Mouse (Mus musculus): ENCODE measurements at regions not wholly inside any gene's neighbourhood (a gene's known extent, or its start where the extent isn't known, plus 50 kb on each side); places are given as distances from the start of the nearest gene placed in this dataset.

DNA sequence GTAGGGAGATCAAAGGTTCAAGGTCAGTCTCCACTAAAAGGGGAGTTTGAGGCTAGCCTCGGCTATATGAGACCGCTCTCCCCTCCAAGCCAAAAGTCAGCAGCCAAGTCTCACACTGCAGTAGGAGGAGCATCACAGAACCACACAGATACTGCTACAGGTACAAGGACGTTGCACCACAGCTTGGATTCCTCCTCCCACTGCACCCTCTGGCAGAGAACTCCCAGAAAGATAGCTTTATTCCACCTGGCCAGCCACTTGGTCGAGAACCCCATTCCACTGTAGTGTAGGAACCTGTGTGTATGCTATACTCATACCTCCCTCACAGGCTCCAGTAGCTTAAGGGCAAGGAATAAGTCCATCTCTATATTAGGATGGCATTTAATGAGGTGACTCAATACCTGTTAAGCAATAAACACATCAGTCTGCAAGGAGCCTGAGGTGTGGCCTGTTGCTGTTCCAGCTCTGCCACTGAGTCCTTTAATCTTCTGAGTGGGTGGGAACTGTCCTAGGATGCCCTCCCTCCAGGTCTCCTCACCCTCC is 254.0 kb downstream of the Sox4 start:
- in situ Hi-C loops (cut with MboI, MseI) = no loop called here

DNA sequence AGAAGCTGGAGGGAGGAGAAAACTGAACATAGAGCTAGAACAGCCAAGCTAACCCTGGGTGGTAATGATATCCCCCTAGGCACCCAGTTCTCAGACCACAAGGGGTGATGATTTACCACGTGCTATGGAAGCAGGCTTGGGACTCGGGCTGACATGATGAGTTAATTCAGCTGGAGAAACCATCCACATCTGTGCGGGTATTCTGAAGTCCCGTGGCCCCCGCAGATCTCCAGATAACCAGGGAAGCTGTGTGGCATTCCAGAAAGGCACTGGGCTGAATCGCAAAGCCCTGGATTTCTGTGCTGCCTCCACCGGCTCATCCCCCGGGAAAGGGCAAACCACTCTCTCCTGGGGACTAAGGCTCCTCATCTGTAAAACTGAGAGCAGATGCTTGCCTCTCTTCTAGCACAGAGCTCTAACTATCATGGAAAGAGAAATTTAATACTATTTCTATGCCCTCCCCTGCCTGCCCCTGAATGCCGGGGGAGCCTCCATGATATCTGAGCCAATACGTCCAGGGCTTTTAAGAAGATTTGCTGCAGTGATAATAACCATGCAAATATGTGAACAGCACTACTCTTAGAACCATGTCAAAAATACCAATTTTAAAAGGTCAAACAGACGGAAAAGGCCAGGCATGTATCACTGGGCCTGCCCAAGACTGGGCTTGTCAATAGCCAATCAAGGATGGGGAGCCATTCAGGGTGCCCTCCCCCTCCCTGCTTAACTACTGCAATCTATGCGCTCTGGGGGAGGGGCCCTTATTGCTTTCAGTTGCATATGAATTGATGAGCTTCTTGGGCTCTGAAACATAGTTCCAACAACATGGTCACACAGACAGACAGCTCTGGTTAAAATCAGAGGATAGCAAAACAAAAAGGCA is 255.5 kb downstream of the Sox4 start:
- in situ Hi-C loops (cut with MboI, MseI) = no loop called here

DNA sequence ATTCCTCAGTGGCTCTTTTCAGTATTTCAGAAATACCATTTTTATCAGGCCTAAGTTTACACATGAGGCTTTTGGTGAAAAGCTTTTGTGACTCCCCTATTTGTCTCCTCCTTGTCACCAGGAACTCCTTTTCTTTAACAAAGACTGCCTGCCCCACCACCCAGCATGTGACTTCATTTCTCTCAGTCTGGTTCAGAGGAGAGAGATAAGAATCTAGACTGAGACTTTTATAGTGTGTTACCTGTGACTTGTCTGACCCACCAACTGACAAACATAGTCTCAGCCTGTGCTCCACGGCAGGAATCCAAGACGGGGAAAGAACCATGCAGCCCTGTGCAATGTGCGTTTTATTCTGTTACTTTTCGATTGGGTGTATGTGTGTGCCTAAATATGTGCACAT is 260.4 kb downstream of the Sox4 start:
- in situ Hi-C loops (cut with MboI, MseI) = no loop called here

DNA sequence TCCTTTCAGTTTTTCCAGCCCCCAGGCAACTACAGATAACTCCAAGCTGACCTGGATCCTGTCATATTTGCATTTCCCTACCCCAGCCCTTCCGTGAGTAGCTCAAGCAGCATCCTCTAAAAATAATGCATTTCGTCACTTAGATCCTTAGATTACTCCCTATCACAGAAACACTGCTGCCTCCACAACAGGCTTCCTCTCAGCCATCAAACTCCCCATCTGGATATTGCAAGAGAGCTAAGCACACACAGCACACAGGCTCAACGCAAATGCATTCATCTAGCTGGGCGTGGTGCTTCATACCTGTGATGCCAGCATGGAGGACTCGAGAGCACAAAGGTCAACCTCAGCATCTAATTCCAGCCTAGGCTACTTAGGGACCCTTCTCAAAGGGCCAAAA is 260.9 kb downstream of the Sox4 start:
- in situ Hi-C loops (cut with MboI, MseI) = no loop called here

DNA sequence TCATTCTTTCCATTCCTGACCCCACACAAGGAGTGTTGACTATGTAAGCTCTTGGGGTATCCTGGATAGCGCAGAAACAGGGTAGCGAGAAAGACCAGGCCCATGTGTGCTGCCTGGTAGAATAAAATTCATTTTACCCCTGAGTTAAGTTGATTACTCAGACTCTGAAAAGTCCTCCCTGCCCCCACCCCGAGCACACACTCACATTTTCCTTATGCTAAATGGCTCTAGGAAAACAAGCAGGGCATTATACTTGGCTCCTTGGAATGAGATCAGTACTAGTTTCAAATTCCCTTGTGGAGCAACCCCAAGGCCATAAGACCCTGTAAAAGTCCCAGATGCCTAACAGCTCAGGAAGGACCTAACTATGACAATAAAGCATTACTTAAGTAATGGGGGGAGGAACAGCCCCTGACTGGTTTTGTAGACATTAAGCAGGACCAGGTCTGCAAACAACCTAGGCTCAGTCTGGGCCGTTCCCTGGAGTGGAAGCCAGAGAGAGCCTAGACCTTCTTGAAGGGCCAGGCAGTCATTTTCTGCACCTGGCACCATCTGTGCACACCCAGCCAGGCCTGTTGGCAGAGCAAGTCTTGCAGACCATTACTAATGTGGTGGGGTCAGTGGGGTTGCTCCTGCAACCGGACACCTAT is 262.9 kb downstream of the Sox4 start:
- in situ Hi-C loops (cut with MboI, MseI) = no loop called here

DNA sequence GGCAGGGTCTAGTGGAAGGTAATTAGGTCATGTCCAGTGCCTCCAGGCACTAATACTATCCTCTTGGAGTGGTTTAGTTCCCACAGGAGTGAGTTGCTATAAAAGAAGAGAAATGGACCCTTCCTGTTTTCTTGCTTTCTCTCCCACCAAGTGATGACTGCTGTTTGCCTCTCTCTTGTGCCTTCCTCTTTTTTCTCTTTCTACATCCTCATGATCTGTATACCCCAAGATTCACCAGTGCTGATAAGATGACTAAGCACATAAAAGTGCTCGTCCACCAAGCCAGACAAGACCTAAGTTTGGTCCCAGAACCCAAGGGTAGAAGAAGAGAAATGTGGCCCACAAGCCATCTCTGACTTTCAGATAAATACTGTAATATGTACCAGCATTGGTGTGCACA is 265.7 kb downstream of the Sox4 start:
- in situ Hi-C loops (cut with MboI, MseI) = no loop called here

DNA sequence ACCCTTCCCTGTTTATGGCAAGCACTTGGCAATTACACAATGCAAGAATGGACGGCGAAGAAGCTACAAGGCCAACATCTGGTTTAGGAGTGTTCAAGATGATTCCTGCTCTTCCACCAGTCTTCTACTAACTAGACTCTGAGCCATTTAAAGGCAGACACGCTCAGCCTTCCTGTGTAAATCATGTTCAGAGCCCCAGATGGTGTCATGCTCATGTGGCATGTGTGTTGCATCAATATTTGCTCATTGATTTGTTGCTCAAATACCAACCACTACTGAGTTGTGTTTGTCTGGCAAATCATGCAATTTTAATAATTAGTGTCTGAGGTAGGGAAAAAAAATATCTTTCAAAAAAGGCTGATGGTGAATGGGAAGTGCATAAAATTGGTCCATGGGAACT is 269.2 kb downstream of the Sox4 start:
- in situ Hi-C loops (cut with MboI, MseI) = no loop called here

DNA sequence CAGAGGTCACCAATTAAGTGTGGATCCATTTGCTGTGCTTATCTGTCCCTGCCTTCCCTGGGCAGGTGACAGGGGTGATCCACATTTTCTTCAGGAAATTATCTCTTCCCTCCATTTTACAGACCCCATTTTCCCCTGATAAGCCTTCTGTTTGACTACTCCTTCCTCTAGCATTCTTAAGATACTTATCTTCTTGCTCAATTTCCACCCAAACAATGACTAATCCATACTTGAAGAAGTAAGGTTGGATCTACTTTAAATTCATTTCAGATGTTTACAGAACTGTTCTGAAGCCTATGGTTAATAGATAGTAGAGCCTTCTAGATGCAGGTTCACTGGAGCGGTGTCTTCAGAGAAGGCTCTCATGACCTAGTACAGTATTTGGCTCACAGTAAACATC is 273.2 kb downstream of the Sox4 start:
- in situ Hi-C loops (cut with MboI, MseI) = no loop called here

DNA sequence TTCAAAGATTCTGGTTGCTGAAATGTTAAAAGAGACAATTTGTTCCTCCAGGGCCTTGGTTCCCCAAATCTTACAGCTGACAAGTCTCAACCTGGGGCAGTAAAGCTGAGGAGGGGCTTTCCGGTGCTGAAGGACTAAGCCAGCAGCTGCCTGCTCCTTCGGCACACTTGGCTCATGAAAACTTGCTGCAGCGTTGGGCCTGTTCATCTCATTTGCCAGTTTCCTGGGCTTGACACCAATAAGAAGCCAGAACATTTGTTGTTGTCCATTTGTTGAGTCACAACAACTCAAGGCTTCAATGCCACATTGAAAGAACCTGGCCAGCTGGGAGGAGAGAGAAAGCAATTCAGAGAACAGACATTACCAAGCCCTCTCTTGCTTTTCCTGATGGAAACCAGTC is 279.9 kb downstream of the Sox4 start:
- in situ Hi-C loops (cut with MboI, MseI) = loop anchor here in 1 of 2 experiments (10.0 kb wide), 1 partner anchor 471 kb away; no protein-coding TSS in a partner anchor

DNA sequence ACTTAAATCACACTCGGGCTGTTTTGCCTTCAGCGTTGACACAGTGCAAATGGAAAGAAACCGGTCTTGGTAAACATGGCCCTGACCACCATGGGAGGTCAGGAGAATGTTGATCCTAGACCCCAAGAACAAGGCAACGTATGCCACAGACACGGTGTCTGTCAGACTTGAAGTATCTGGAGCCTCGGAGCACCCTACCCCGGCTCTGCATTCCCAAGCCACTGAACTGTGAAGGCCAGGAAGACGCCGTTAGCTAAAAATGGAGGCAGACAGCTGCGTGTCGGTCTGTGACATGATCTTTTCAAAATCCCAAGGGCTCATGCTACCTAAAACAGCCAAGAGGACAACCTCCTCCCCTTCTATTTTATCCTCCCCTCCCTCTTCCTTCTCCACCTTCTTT is 282.0 kb downstream of the Sox4 start:
- in situ Hi-C loops (cut with MboI, MseI) = loop anchor here in 1 of 2 experiments (10.0 kb wide), 1 partner anchor 473 kb away; no protein-coding TSS in a partner anchor

DNA sequence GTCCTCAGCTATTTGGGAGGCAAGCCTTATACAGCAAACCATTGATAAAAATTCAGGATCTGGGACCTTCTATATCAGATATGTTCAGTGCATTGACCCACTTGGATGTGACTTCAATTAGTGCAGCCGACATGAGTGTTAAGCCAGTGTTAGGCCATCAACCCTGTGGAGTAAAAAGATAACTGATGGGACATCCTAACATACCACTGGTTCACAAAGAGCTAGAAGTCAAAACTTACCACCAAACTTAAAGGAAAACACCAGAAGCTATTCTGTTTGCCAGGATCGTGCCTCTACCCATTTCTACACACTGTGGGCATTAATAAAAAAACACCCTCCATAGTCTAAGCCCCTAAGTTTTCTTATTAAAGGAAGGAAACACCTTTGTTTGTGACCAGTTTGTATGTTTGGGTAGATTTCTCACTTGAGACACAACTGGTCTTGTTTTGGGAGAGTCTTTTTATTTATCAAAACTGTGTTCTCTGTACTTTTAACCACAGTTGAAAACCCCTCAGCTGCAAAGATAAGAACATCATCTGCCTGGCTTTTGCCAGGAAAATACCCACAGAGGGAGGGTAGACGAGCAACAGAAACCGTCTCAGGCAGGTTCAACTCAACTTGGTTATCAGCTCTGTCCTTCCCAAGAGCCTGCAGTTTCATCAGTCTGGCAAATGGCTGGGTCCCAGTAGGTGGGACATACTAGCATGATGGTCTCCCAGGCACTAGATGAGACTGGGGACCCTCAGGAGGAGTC is 283.5 kb downstream of the Sox4 start:
- in situ Hi-C loops (cut with MboI, MseI) = loop anchor here in 1 of 2 experiments (10.0 kb wide), 1 partner anchor 475 kb away; no protein-coding TSS in a partner anchor

DNA sequence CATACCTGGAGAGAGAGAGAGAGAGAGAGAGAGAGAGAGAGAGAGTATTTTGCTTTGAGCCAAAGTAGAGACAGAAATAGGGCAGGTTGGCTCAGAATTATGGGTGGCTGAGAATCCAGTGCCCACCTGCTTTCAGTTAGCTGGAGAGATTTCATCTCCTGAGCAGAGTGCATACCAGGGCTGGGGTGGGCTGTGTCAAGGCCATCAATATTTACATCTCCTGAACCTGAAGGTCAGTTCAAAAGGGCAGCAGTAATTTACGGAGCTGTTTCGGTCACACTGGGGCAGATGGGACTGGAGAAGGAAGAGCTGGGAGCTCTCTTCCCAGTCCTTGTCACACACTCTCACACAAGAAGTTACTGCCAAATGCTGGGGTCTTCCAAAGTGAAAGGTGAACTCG is 286.7 kb downstream of the Sox4 start:
- in situ Hi-C loops (cut with MboI, MseI) = no loop called here

DNA sequence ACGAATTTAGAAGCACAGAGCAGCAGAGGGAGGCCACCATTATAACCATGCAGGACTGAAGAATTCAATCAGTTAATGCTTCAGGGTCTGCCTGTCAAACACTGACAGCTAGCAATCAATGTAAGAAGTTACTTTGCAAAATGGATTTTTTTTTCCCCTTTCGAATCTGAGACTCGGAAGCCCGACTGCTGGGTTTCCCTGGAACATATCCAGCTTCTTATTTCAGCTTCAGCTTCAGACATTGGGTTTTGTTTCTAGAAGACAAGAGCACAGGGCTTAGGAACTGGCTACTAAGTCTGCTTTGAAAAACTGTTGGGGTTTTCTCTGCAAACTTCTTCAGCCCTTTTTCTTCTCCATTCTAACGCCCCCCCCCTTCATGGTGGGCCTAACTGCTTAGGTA is 288.4 kb downstream of the Sox4 start:
- in situ Hi-C loops (cut with MboI, MseI) = no loop called here

DNA sequence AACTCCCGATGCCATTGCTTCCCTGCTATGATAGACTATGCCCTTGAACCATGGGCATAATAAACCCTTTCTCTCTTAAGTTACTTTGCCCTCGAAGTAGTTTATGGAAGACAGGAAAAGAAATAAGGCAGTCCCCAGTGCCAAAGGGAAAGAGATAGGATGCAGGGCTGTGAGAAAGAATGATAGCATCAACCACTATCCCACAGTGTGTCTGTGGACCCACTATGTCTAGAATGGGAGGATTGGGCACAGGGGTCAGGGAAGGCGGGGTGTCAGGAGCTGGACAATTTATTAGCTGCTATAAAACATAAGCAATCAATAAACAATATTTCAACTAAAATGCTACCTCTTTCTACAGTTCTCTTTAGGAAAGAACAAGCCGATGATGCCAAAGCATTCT is 288.8 kb downstream of the Sox4 start:
- in situ Hi-C loops (cut with MboI, MseI) = no loop called here

DNA sequence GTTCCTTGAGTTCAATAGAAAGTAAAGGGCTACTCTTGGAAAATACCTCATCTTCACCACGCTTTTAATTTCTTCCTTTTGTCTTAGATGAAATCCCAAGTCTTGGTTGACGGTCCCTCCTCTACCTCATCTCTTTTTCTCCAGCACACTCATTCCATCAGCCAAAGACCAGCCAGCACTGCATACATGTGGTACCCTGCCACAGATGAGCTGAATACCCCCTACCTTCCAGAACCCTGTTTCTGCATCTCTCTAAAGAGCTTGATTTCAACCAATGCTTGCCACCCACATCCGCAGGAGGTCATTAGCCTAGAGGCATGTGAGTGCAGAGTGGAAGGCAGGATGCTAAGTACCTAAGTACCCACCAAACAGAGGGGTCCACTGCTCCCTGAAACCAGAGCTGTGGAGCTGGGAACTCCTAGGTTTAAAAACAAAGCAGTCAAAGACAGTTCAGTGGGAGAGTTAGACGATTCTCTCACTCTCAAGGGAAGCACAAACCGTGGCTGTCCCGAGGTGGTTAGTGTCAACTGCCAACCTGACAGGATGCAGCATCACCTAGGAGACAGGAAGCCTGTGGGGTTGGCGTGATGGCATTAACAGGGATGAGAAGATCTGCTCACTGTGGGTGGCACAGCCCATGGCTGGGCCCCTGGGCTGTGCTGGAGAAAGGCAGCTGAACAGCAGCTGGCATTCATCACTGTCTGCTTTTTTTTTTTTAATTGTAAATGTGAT is 289.4 kb downstream of the Sox4 start:
- in situ Hi-C loops (cut with MboI, MseI) = no loop called here

DNA sequence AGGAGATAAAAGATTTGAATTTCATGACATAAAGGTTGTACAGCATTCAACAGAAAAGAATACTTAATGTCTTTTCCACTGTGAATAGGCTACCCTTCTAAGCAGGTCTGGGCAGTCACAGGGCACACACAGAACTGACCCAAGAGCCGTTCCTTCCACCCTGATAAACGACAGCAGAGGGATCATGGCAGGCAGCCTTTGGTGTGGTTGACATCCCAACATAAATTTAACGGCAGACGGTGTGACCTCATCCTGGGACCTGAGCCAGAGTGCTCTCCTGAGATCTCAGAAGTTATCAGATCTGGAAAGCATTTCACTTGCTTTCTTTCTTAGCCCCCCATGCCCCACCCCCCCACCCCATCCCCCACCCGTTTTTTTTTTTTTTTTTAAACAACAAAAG is 290.1 kb downstream of the Sox4 start:
- in situ Hi-C loops (cut with MboI, MseI) = no loop called here

DNA sequence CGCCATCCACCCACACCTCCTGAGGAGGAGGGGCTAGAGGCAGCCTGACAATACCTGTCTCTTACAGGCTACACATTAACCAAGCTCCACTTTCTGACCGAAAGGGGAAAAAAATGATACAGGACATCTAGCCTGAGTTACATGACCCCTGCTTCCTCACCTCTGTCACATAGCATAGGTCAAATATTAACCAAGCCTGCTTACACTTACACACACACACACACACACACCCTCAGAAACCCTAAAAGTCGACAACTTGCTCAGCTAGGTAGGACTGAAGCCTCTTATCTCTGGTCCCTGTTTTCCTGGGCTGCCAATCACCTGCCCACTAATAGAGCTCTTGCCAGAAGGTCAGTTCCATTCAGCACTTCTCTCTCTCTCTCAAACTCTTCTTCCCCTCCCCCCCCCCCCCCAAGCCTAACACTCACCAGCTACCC is 291.2 kb downstream of the Sox4 start:
- in situ Hi-C loops (cut with MboI, MseI) = no loop called here

DNA sequence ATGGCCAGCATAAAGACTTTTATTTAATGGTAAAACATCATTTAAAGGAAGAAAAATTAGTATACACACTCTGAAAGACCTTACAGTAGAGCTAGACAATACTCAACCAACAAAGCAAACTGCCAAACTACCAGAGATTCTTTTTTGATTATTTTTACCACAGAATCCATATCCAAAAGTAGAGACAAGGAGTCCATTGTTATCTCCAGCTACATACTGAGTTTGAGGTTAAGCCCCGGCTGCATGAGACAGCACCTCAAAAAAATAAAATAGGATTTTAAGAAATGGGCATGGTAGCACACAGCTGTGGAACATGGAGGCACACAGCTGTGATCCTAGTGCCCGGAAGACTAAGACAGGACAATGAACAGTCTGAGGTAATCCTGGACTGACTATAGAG is 293.4 kb downstream of the Sox4 start:
- in situ Hi-C loops (cut with MboI, MseI) = no loop called here

DNA sequence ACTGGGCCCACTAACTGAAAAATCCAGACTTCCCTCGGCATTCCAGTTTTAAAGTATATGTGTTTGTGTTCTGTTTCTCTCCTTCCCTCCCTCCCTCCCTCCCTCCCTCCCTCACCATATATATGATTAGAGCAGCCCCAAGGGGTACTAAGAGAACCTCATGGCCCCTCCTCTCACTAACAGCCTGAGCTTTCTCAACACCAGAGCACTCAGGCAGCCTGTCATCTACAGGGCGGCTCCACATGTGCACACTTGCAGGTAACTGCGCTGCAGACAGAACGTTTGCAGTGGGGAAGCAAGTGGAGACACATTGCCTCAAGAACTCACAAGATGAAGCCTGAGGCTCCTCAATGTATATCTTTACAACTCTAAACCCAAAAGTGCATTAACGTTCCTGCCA is 294.9 kb downstream of the Sox4 start:
- in situ Hi-C loops (cut with MboI, MseI) = no loop called here

DNA sequence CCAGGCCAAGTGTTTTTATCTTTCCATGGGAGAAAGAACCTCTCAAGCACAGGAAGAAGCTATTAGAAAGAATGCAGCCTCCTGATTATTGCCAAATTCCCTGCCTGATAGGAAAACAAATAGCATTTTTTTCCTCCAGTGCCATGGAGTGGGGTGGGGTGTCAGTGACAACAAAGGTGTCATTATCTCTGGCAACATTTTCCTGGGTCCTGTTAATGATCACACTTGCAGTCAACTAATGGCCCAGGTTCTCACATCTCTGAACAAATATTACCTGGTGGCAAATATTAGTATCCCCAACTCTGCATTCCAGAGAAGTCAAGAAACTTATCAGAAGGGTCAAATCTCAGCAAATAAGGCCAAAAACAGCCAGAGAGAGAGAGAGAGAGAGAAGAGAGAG is 298.6 kb downstream of the Sox4 start:
- in situ Hi-C loops (cut with MboI, MseI) = no loop called here

DNA sequence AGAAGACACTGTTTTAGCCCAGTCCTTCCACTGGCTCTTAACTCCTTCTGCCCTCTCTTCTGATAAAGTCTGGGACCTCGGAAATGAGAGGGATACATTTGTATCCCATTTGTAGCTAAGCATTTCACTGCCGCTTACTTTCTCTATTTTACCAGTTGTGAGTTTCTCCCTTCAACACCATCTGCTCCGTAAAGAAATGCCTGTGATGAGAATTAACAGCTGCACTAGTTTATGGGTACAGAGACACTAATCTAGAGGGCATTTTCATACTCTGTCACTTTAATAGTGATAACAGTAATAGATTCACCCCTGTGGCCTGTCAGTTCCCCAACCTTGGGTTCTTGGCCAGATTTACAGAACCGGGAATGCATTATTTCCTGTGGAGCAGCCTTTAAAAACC is 300.2 kb downstream of the Sox4 start:
- in situ Hi-C loops (cut with MboI, MseI) = no loop called here

Measured in T-helper 17 cell (primary cell).